Mouse (Mus musculus) lung, embryonic 14.5 days (tissue): ENCODE results near the gene Nsl1. TPM values are rescaled to one million over a fixed set of nuclear protein-coding genes. Genes with fewer than 3 reads are reported as not detected.

ENCODE experiments used
- ATAC-seq: fragments of 200-750 bp; cut with Nextera tagmentation; 2 replicates; pipeline ENCODE4 v1.8.0; 2017; ENCODE audit warnings: mild to moderate bottlenecking, moderate TSS enrichment, moderate library complexity; ENCODE audit not compliant: insufficient read depth
- DNase-seq: peaks from one replicate; pipeline ENCODE4 v3.0.0-alpha.2; 2015
- H3K27ac ChIP-seq: fragments of 300-500 bp; sonication (generic); 2 replicates; pipeline ENCODE4 v1.5.1; 2014; ENCODE audit warnings: low read depth, mild to moderate bottlenecking, moderate library complexity
- H3K27me3 ChIP-seq: fragments of 300-500 bp; sonication (generic); 2 replicates; pipeline ENCODE4 v1.6.1; 2014; ENCODE audit warnings: low read length, control low read depth; ENCODE audit not compliant: insufficient read depth
- H3K36me3 ChIP-seq: fragments of 300-500 bp; sonication (generic); 2 replicates; pipeline ENCODE4 v1.6.1; 2014; ENCODE audit warnings: control low read depth; ENCODE audit not compliant: insufficient read depth
- H3K4me1 ChIP-seq: fragments of 300-500 bp; sonication (generic); 2 replicates; pipeline ENCODE4 v1.6.1; 2014; ENCODE audit warnings: antibody characterized with exemption, control low read depth; ENCODE audit not compliant: insufficient read depth
- H3K4me2 ChIP-seq: fragments of 300-500 bp; sonication (generic); 2 replicates; pipeline ENCODE4 v1.6.1; 2014; ENCODE audit warnings: mild to moderate bottlenecking
- H3K4me3 ChIP-seq: fragments of 300-500 bp; sonication (generic); 2 replicates; pipeline ENCODE4 v1.5.1; 2014; ENCODE audit warnings: low read depth, low read length
- H3K9ac ChIP-seq: fragments of 300-500 bp; sonication (generic); 2 replicates; pipeline ENCODE4 v1.6.1; 2014
- H3K9me3 ChIP-seq: fragments of 300-500 bp; sonication (generic); 2 replicates; pipeline ENCODE4 v1.6.1; 2016; ENCODE audit warnings: low read depth, low read length, control low read depth
- CTCF ChIP-seq: IDR thresholded peaks from 2 replicates; pipeline ENCODE4 v1.5.1; 2016; ENCODE audit warnings: antibody characterized with exemption, low read depth
- WGBS: fragments of 180-500 bp; shearing (Covaris S2); extraction: QIAGEN DNeasy Blood & Tissue Kit; methylation state at CpG from one replicate; pipeline ENCODE4 v1.1.7; 2014; 5-methylcytosine and 5-hydroxymethylcytosine counted together
- polyA plus RNA-seq: library from polyadenylated mRNA; unstranded; fragments of >200 nt; fragmentation: Nextera tagmentation; extraction: Ambion mirVana; gene quantifications from 2 replicates; pipeline ENCODE4 v1.2.1, GENCODE M21; 2014

Gene Nsl1
- polyA plus RNA-seq, 1 experiment from 2014 or later = 30.1 TPM

GRCm38 (mm10) chr1:191115514-191116238 is 52.9 kb downstream of the Nsl1 start:
- no peak for ATAC-seq
- 78% methylated on average over 11 of the region's 11 CpGs for WGBS
- H3K9me3 ChIP-seq = no peaks in the 10 kb centered on the region
- H3K27me3 ChIP-seq = no peaks in the 10 kb centered on the region
- no peak overlapping the region for H3K4me2 ChIP-seq
- no peak overlapping the region for H3K27ac ChIP-seq
- H3K4me1 ChIP-seq = no peaks in the 10 kb centered on the region
- TF ChIP-seq CTCF = no peak
- no peak overlapping the region for H3K4me3 ChIP-seq
- H3K9ac ChIP-seq = no peak overlapping the region
- no peak for DNase-seq
- H3K36me3 ChIP-seq = no peaks in the 10 kb centered on the region

- WGBS = 44% methylated on average over 3 of the region's 3 CpGs
- Histone ChIP-seq H3K9me3 (no peaks in the 10 kb centered on the region), H3K27ac (no peak overlapping the region), H3K27me3 (no peaks in the 10 kb centered on the region), H3K36me3 (no peaks in the 10 kb centered on the region), H3K4me2 (no peak overlapping the region), H3K4me1 (no peaks in the 10 kb centered on the region), H3K9ac (no peak overlapping the region), H3K4me3 (no peak overlapping the region)
- ATAC-seq = no peak
- TF ChIP-seq CTCF = no peak
- peak; percentile 17 for DNase-seq
These were observed 59.9 kb downstream of the Nsl1 start for GRCm38 (mm10) chr1:191122744-191123143.

- no peak for TF ChIP-seq CTCF
- no peak overlapping the region for H3K4me2 ChIP-seq
- no peaks in the 10 kb centered on the region for H3K4me1 ChIP-seq
- no peak overlapping the region for H3K9ac ChIP-seq
- H3K27ac ChIP-seq = no peak overlapping the region
- H3K36me3 ChIP-seq = no peaks in the 10 kb centered on the region
- DNase-seq (no peak), ATAC-seq (no peak)
- WGBS = 68% methylated on average over 2 of the region's 2 CpGs
- no peaks in the 10 kb centered on the region for H3K9me3 ChIP-seq
- no peaks in the 10 kb centered on the region for H3K27me3 ChIP-seq
- no peak overlapping the region for H3K4me3 ChIP-seq
These were observed 60.9 kb downstream of the Nsl1 start for GRCm38 (mm10) chr1:191123696-191124095.

- Histone ChIP-seq H3K9me3 (no peaks in the 10 kb centered on the region), H3K4me3 (no peak overlapping the region), H3K27me3 (no peaks in the 10 kb centered on the region), H3K36me3 (no peaks in the 10 kb centered on the region), H3K9ac (no peak overlapping the region), H3K27ac (no peak overlapping the region), H3K4me2 (no peak overlapping the region), H3K4me1 (no peaks in the 10 kb centered on the region)
- no peak for DNase-seq
- no peak for TF ChIP-seq CTCF
- ATAC-seq = no peak
- 55% methylated on average over 4 of the region's 4 CpGs for WGBS
These were observed 61.5 kb downstream of the Nsl1 start for GRCm38 (mm10) chr1:191124288-191124687.

GRCm38 (mm10) chr1:191125811-191126638 is 63.2 kb downstream of the Nsl1 start:
- Histone ChIP-seq H3K9ac (no peak overlapping the region; the same call in 1 of the 2 replicates), H3K27me3 (no peaks in the 10 kb centered on the region), H3K27ac (no peak overlapping the region), H3K4me3 (peak overlapping the region; percentile 31), H3K4me1 (no peaks in the 10 kb centered on the region), H3K4me2 (peak overlapping the region; percentile 65), H3K9me3 (no peaks in the 10 kb centered on the region), H3K36me3 (no peaks in the 10 kb centered on the region)
- peak; percentile 86; the same call in 1 of the 2 replicates for ATAC-seq
- TF ChIP-seq CTCF = peak; percentile 88
- WGBS = 13% methylated on average over 38 of the region's 38 CpGs
- peak; percentile 81 for DNase-seq

GRCm38 (mm10) chr1:191131692-191132091 is 68.9 kb downstream of the Nsl1 start:
- no peaks in the 10 kb centered on the region for H3K4me1 ChIP-seq
- no peaks in the 10 kb centered on the region for H3K9me3 ChIP-seq
- ATAC-seq (no peak), DNase-seq (no peak)
- no peak overlapping the region for H3K9ac ChIP-seq
- no peak overlapping the region for H3K27ac ChIP-seq
- no peak overlapping the region for H3K4me2 ChIP-seq
- no peaks in the 10 kb centered on the region for H3K27me3 ChIP-seq
- H3K4me3 ChIP-seq = no peak overlapping the region
- no peaks in the 10 kb centered on the region for H3K36me3 ChIP-seq
- WGBS = 78% methylated on average over 2 of the region's 2 CpGs
- no peak for TF ChIP-seq CTCF

GRCm38 (mm10) chr1:191132240-191132639 is 69.4 kb downstream of the Nsl1 start:
- ATAC-seq (no peak), DNase-seq (no peak)
- WGBS = 52% methylated on average over 5 of the region's 5 CpGs
- Histone ChIP-seq H3K4me2 (no peak overlapping the region), H3K36me3 (no peaks in the 10 kb centered on the region), H3K4me3 (no peak overlapping the region), H3K4me1 (no peaks in the 10 kb centered on the region), H3K27me3 (no peaks in the 10 kb centered on the region), H3K27ac (no peak overlapping the region), H3K9me3 (no peaks in the 10 kb centered on the region), H3K9ac (no peak overlapping the region)
- no peak for TF ChIP-seq CTCF
